Mouse (Mus musculus) heart, adult 2 months (tissue): ENCODE results near the gene Vgf.

Experiments used
- CTCF ChIP-seq: fragments of 200-600 bp; IDR thresholded peaks from 2 replicates; pipeline ENCODE4 v1.8.1; 2022; ENCODE audit warnings: antibody characterized with exemption, mild to moderate bottlenecking, moderate library complexity
- EP300 ChIP-seq: fragments of 200-500 bp; IDR thresholded peaks from 2 replicates; pipeline ENCODE4 v1.6.1; 2011; ENCODE audit warnings: low read depth, low read length, control low read depth; ENCODE audit not compliant: insufficient read depth
- POLR2A ChIP-seq: fragments of 200-500 bp; IDR thresholded peaks from 2 replicates; pipeline ENCODE4 v1.6.1; 2011; ENCODE audit warnings: mild to moderate bottlenecking, low read depth, low read length, control low read depth; ENCODE audit not compliant: insufficient read depth

- no peak for TF ChIP-seq CTCF
- TF ChIP-seq POLR2A, result no peak
- no peak for TF ChIP-seq EP300
Observed at GRCm38 (mm10) chr5:137077187-137077586, 51.0 kb downstream of the Vgf start.
